Mouse (Mus musculus) olfactory bulb, adult 2 months (tissue): ENCODE results near the gene Pgm2l1.
A peak's percentile ranks its signal among the peaks of the same experiment; 100 is the strongest.

ENCODE experiments used
- CTCF ChIP-seq: fragments of 200-500 bp; IDR thresholded peaks from 2 replicates; pipeline ENCODE4 v1.5.1; 2012; ENCODE audit warnings: low read depth, mild to moderate bottlenecking, low read length, moderate library complexity; ENCODE audit not compliant: insufficient read depth
- POLR2A ChIP-seq: fragments of 200-500 bp; IDR thresholded peaks from 2 replicates; pipeline ENCODE4 v1.6.1; 2012; ENCODE audit warnings: mild to moderate bottlenecking, low read depth, low read length, moderate library complexity; ENCODE audit not compliant: insufficient read depth

DNA sequence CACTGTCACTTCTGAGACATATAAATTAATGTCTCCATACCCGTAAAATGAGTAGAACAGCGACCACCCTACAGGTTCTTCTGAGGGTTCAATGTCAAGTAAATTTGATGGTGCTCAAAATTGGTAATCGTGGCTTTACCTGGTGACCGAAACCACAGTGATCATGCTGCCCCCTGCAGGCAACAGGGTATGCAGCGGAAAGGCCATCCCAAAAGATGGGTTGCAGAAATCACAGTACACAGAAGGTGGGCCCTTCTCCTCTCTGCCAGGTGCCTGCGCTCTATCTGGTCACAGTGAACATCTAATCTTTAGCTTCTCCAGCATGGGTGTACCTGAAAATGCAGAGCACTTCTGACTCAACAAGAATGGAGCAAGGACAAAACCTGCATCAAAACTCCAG lies 98.3 kb downstream of the Pgm2l1 start:
- peak; percentile 54 for TF ChIP-seq CTCF
- TF ChIP-seq POLR2A = no peak
